Mouse (Mus musculus) retina, postnatal 7 days (tissue): ENCODE results near the gene Pipox.

Experiments used
- DNase-seq: peaks from one replicate; pipeline ENCODE4 v3.0.0-alpha.2; 2012; ENCODE audit warnings: low read depth, low spot score

Gene Pipox

DNA sequence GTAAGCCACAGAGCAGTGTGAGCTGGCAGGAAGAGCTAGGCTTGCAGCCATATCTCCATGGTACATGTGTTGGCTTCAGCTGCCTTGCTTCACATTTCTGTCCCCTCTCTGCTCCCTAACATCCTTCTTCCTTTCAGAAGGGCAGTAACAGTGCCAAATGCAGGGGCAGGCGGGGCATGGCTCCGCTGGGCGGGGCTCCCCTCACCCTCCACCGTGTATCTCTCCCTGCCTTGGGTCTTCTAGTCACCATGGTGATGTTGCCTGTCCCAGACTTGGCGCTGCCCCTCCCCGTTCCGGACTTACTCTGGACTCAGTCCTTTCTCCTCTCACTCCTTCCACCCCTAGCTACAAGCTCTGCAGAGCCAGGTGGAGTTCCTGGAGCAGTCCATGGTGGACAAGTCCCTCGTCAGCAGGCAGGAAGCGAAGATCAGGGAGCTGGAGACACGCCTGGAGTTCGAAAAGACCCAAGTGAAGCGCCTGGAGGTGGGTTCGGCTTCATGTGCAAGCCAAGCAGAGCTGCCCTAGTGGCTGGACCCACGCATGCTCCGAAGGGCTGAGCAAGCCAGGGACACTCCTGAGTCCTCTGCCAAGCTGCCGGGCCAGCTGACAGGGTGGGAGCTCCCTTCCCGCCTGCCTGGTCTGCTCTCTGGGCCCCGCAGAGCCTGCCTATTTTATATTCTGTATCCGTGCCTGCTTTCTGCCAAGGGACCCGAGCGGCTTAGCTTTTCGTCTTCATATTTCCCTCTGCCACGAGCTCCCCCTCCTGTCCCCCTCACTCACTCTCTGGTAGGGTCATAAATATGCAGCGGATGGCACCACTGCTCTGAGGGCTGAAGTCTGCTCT, 43.3 kb downstream of the Pipox start:
- DNase-seq: no peak

DNA sequence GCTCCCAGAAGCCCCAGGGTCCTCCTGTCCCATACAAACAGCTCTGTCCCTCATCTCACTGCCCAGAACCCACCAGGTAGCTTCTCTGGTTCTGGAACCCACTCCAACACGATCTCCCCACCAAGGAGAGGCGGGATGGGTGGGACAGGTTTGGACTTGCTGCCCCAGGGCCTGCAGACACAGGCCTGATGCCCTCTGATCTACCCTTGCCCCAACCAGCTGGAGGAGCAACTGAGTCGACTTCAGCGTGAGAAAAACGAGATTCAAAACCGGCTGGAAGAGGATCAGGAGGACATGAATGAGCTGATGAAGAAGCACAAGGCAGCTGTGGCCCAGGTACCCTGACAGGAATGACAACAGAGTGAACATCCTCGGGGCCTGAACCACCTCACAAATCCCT, 44.7 kb downstream of the Pipox start:
- no peak for DNase-seq

DNA sequence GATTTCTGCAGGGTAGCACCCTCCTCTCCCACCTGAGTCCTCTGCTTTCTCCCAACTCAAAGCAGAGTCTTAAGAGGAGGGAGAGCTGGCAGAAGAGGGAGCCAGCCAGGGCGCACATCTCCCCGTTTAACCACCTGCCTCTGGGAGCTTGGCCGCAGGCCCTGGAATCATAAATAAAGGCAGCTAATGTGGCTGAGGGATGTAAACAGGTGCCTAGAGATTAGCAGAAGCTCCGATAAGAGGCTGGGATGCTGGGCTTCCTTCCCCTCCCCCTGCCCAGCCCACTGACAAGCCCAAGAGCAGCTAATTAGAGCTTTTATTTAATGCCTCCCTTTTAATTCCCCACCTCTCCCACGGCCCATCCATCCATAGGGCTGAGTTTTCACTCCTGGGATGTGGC, 45.8 kb downstream of the Pipox start:
- no peak for DNase-seq

DNA sequence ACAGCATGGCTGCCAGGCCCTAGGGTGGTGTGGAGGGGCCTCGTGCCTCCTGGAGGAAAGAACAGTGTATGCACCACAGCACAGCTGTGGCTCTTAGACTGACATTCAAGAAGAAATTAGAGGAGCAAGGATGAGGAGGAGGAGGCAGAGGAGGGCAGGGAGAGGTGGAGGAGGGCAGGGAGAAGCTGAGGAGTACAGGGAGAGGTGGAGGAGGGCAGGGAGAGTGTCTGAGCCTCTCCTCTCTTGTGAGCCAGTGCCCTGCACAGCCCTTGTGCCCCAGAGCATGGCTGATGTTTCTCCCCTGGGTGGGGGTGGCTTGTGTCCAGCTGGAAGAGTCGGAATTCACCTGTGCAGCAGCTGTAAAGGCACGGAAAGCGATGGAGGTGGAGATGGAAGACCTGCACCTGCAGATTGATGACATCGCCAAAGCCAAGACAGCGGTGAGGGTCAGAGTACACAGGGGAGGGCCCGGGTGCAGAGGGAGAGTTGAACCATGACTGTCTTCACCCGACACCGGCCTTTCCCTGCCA, 46.2 kb downstream of the Pipox start:
- no peak for DNase-seq

DNA sequence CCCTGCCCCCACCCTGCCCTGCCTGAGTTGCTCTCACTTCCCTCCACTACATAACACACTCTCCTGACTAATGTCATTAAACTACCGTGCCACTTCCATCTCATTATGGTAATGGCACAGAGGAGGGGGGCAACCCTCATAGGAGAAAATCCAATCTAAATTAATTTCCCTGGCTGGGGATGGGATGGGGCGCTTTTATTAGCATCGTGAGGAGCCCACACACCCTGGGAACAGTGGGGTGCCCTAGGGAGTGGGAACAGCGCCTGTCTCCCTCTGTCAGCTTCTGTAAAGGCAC, 50.0 kb downstream of the Pipox start:
- DNase-seq: no peak

DNA sequence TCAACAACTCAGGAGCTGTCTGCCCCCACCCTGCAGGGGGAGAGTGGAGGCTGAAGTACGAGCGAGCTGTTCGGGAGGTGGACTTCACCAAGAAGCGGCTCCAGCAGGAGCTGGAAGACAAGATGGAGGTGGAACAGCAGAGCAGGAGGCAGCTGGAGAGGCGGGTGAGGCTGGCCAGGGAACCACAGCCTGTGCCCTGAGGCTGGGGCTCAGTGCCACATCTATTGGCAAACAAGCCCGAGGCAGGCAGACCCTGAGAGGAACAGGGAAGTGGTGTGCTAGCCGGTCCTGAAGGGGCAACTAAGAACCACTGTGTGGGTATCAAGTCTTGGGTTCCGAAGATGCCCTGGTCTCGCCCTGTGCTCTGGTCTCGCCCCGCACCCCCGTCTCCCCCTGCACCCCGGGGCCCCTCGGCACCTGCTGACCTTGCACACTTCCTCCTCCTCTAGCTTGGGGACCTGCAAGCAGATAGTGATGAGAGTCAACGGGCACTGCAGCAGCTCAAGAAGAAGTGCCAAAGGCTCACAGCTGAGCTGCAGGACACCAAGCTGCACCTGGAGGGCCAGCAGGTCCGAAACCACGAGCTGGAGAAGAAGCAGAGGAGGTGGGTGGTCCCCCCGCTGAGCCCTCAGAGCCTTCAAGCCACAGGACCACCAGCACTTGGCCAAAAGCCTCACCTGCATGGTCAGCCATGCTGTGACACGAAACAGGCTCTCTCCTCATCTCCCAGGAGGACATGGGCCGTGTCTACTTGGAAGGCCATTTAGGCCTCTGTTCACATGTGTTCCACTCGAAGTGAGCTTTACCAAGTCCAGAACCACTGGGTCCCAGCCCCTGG, 50.6 kb downstream of the Pipox start:
- no peak for DNase-seq

DNA sequence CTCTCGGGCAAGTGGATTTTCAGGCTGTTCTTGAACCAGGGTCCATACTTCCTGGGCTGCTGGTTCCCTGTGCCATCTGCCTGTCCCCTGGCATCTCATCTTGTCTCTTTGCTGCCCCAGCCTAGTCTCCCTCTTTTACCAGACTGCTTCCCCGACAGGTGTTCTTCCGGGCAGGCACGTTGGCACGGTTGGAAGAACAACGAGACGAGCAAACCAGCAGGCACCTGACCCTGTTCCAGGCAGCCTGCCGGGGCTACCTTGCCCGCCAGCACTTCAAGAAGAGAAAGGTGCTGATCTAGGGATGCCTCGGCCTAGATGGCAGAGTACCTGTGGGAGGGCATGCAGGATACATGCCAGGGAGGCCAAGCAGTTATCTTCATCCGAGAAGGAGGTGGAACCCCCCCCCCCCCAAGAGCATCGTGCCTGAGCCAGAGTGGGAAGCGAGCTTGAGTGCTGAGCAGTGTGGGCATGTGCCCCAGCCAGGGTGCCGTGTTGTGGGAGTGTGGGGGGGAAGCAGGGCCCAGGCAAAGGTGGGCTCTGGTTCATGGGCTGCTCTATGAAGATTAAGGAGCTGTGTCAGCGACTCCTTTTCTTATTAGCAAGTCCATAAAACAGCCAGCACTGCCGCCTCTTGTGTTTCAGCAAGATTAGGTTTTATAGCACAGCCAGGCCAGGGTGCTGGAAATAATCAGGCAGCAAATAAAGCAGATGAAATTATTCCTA, 53.2 kb downstream of the Pipox start:
- no peak for DNase-seq

DNA sequence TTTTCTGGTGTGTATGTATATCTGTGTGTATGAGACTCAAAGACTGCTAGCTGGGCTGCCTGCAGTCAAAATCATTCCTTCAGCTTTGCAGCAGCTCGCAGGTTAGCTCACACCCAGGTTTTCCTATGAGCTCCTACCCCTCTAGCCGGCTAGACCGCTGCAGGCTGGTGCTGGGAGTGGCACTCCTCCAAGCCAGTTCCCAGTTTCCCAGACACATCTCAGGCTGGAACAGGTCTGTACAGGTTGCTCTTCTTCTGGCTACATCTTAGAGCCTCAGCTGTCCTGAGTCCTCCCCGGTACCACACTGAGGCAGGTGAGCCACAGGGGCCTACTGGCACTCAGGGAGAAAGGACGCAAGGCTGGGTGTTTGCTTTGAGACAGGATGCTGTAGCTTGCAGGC, 56.0 kb downstream of the Pipox start:
- no peak for DNase-seq

DNA sequence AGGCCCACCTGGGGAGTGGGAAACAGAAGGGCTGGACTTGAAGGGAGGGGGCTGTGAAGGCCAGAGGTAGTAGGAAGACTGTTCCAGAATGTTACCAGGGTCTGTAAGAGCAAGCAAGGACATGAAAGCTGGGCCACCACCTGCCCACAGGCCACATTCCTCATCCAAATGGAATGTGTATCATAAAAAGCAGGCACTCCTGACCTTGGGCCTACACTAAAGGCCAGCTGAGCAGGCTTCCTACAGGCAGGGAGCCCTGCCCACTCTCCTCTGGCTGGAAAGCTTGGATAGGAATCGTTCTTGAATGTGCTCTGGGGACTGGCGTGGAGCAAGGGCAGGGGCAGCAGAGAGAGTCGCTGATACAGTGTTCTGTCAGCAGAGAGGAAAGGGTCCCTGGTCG, 57.1 kb downstream of the Pipox start:
- DNase-seq: no peak

DNA sequence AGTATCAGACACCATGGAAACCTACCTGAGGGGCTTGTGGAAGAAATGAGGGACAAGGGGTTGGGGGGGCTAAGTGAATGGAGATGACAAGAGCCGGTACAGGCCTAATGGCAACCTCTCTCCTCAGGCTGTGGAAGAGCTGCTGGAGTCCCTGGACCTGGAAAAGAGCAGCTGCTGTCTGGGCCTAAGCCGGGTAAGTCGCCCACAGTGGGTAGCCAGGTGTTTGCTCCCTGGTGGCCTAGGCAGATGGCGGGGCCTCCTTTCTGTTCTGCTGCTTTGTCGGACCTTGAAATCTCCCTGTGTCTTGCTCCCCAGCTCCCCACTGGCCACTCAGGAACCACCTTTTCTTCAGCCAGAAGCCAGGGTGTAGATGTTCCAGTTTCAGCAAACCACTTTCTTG, 57.6 kb downstream of the Pipox start:
- DNase-seq: no peak

DNA sequence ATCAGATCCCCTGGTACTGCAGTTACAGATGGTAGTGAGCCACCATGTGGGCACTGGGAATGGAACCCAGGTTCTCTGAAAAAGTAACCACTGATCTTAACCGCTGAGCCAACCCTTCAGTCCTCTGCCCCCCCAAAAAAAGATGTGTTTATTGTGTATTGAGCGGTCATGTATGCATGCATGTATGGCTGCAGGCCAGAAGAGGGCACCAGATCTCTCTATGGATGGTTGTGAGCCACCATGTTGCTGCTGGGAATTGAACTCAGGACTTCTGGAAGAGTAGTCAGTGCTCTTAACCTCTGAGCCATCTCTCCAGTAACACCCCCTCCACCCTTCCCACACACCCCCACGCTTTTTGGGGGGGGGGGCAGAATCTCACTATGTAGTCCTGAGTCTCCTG, 58.8 kb downstream of the Pipox start:
- DNase-seq: no peak

DNA sequence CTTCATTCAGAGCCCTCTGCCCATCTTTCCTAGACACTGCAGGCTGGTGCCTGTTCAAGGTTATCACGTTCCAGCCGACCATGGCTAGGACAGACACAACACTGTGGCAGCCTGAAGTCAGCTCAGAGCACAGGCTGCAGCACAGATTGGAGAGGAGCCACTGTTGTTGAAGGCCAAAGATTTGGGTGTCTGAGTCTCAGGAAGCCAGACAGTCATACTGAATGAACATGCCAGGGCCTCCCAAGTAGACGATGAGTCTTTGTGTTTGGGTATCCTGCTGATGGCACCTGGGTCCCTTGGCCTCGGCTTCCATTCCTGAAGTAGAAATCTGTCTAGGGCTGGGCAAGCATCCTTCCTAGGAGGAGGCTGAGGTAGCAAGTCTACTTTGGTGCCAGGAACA, 61.4 kb downstream of the Pipox start:
- DNase-seq: no peak

DNA sequence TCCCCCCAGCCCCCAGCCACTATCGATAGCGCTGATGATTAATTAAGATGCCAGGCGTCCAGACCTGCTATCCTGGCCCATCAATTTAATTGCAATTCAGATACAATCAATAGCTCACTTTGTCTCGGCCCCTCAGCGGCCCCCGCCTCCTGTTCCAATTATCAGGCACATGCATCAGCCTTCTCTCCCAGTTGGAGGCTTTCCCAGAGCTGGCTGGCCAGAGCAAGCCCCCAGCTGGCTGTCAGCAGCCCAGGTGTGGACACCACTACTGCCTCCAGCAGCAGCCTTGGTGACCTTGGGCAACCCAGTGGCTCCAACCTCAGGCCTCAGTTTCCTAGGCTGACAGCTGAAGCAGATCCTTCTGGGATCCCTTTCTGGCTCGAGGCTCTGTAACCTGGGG, 63.0 kb downstream of the Pipox start:
- DNase-seq: no peak
